Mouse (Mus musculus) hindbrain, postnatal 0 days (tissue): Measurements from ENCODE around the gene Wfdc15a. TPM values are rescaled to one million over a fixed set of nuclear protein-coding genes. Genes with fewer than 3 reads are reported as not detected.

Experiments used
- ATAC-seq: fragments of 200-750 bp; cut with Nextera tagmentation; 2 replicates; pipeline ENCODE4 v1.8.0; 2017; ENCODE audit warnings: mild to moderate bottlenecking, moderate TSS enrichment, moderate library complexity
- DNase-seq: peaks from one replicate; pipeline ENCODE4 v3.0.0-alpha.2; 2015; ENCODE audit warnings: low spot score
- H3K27ac ChIP-seq: fragments of 300-500 bp; sonication (generic); 2 replicates; pipeline ENCODE4 v1.5.1; 2014; ENCODE audit warnings: mild to moderate bottlenecking
- H3K27me3 ChIP-seq: fragments of 300-500 bp; sonication (generic); 2 replicates; pipeline ENCODE4 v1.6.1; 2014; ENCODE audit warnings: low read length, mixed read lengths; ENCODE audit not compliant: insufficient read depth
- H3K36me3 ChIP-seq: fragments of 300-500 bp; sonication (generic); 2 replicates; pipeline ENCODE4 v1.6.1; 2014; ENCODE audit warnings: low read length, mixed read lengths; ENCODE audit not compliant: insufficient read depth
- H3K4me1 ChIP-seq: fragments of 300-500 bp; sonication (generic); 2 replicates; pipeline ENCODE4 v1.6.1; 2014; ENCODE audit warnings: antibody characterized with exemption, low read length, mixed read lengths; ENCODE audit not compliant: insufficient read depth
- H3K4me2 ChIP-seq: fragments of 300-500 bp; sonication (generic); 2 replicates; pipeline ENCODE4 v1.6.1; 2014; ENCODE audit warnings: low read depth, mild to moderate bottlenecking, low read length, moderate library complexity, mixed read lengths
- H3K4me3 ChIP-seq: fragments of 300-500 bp; sonication (generic); 2 replicates; pipeline ENCODE4 v1.5.1; 2014; ENCODE audit warnings: low read length
- H3K9ac ChIP-seq: fragments of 300-500 bp; sonication (generic); replicated peaks from 2 replicates; pipeline ENCODE4 v1.6.1; 2014; ENCODE audit warnings: mild to moderate bottlenecking, low read length, moderate library complexity, mixed read lengths
- H3K9me3 ChIP-seq: fragments of 300-500 bp; sonication (generic); 2 replicates; pipeline ENCODE4 v1.6.1; 2016; ENCODE audit warnings: low read length, mixed read lengths
- CTCF ChIP-seq: IDR thresholded peaks from 2 replicates; pipeline ENCODE4 v1.5.1; 2016; ENCODE audit warnings: antibody characterized with exemption, control low read depth, low read depth
- WGBS: fragments of 180-500 bp; shearing (Covaris S2); extraction: QIAGEN DNeasy Blood & Tissue Kit; methylation state at CpG from one replicate; pipeline ENCODE4 v1.1.7; 2014; 5-methylcytosine and 5-hydroxymethylcytosine counted together
- polyA plus RNA-seq: library from polyadenylated mRNA; unstranded; fragments of >200 nt; fragmentation: Nextera tagmentation; extraction: Ambion mirVana; gene quantifications from 2 replicates; pipeline ENCODE4 v1.2.1, GENCODE M21; 2015
- total RNA-seq: library from RNA; depleted of rRNA; stranded (reverse); fragments of >200 nt; gene quantifications from 2 replicates; pipeline ENCODE4 v1.2.3, GENCODE M21; 2014

Gene Wfdc15a
- total and polyA plus RNA-seq, 2 experiments from 2014 or later, result not detected

DNA sequence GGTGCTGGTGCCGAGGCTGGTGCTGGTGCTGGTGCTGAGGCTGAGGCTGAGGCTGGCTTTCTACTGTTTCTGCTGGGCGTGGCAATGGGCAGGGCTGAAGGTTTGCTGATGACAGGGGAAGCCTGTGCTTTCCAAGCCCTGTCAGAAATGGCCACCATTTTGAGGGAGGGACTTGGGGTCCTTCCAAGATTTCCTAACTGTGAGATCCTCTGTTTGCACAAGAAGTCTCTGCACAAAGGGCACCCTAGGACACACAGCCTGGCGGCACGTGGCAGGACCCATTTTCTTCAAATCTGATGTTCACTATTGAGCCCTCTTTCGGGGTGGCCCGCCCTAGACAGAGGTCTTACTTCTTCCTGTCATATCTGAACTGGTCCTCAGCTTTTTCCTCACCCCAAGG, 9.4 kb downstream of the Wfdc15a start, which contains the start of gene Wfdc12:
Wfdc12 (minus strand) TSS at position 33 of the 400 bp plus-strand sequence.
- H3K27me3 ChIP-seq, result no peaks in the 10 kb centered on the region
- no peak for ATAC-seq
- no peak within 1 kb of the TSS for H3K9ac ChIP-seq
- no peak within 1 kb of the TSS for H3K27ac ChIP-seq
- 80% methylated on average over 6 of the region's 6 CpGs for WGBS
- no peak for DNase-seq
- no peak within 1 kb of the TSS for H3K4me2 ChIP-seq
- no peaks in the 10 kb centered on the region for H3K4me1 ChIP-seq
- no peaks in the 10 kb centered on the region for H3K36me3 ChIP-seq
- H3K9me3 ChIP-seq, result no peaks in the 10 kb centered on the region
- no peak for TF ChIP-seq CTCF
- no peak within 1 kb of the TSS for H3K4me3 ChIP-seq

DNA sequence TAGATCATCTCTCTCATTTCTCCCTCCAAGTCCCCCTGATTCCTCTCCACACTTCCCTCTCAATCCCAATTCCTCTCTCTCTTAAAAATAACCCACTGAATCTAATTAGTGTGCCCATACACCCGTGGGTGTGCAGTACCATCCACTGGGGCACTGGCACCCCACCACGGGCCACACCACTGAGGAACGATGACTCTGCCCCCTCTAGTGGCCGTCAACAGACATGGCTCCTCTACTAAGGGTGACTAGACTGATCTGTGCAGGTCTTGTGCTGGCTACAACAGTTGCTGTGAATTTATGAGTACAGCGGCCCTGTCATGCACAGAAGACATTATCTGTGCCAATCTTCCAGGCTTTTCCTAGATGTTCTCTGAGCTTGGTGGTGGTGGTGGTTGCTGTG, 11.2 kb downstream of the Wfdc15a start:
- DNase-seq, result no peak
- H3K27ac ChIP-seq, result no peak overlapping the region
- ATAC-seq, result no peak
- no peaks in the 10 kb centered on the region for H3K4me1 ChIP-seq
- 30% methylated on average over 5 of the region's 5 CpGs for WGBS
- H3K36me3 ChIP-seq, result no peaks in the 10 kb centered on the region
- H3K4me2 ChIP-seq, result no peak overlapping the region
- no peaks in the 10 kb centered on the region for H3K9me3 ChIP-seq
- H3K27me3 ChIP-seq, result no peaks in the 10 kb centered on the region
- TF ChIP-seq CTCF, result peak; percentile 65
- H3K9ac ChIP-seq, result no peak overlapping the region
- H3K4me3 ChIP-seq, result no peak overlapping the region

DNA sequence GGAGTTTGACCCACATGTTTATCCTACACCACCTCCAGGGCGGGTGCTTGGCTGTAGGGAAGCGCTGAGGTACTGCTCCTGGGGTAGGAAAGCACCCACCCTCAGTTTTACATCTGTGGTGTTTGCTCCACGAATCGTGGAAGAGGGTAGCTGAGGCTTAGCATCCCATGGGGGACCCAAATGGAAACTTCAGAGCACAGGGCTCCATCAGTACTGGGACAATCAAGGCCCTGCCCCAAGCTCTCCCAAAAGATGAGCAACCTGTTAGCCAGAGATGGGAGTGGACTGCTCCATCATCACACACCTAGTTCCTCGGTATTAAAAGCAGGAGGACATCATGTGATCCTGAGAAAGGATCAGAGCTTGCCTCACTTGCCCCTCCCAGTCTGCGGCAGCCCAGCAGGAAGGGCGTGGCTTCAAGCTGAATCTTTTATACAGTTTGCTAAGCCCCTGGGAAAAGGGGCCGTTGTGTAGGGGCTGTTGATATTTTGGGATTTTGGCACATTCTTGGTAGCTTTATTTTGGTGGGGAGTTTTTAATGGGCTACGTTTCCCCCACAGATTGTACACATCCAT, 15.7 kb downstream of the Wfdc15a start:
- 45% methylated on average over 9 of the region's 9 CpGs for WGBS
- no peaks in the 10 kb centered on the region for H3K36me3 ChIP-seq
- no peaks in the 10 kb centered on the region for H3K27me3 ChIP-seq
- DNase-seq (no peak), ATAC-seq (no peak)
- no peaks in the 10 kb centered on the region for H3K9me3 ChIP-seq
- H3K4me2 ChIP-seq, result no peak overlapping the region
- TF ChIP-seq CTCF, result no peak
- no peak overlapping the region for H3K27ac ChIP-seq
- no peak overlapping the region for H3K4me3 ChIP-seq
- H3K4me1 ChIP-seq, result no peaks in the 10 kb centered on the region
- no peak overlapping the region for H3K9ac ChIP-seq

DNA sequence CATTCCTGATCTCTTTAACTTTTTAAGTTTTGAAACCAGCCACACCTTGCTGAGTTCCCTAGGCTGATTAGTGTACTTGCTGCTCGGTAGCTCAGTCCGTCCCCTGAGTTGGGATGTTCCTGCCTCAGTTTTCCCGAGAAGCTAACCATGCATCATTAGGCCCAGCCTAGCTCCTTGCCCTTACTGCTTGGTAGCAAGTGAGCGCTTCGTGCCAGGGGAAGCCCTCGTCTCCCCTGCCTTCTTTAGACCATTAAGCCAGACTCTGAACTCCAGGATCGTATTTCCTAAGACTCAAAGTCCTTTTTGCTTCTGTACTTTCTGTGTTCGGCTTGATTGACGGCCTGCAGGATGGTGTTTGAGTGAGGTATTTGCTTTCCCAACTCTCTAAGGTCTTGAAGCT, 16.6 kb downstream of the Wfdc15a start:
- Histone ChIP-seq H3K27me3 (no peaks in the 10 kb centered on the region), H3K27ac (no peak overlapping the region), H3K36me3 (no peaks in the 10 kb centered on the region), H3K4me3 (no peak overlapping the region), H3K9me3 (no peaks in the 10 kb centered on the region), H3K4me2 (no peak overlapping the region), H3K9ac (no peak overlapping the region), H3K4me1 (no peaks in the 10 kb centered on the region)
- DNase-seq, result no peak
- no peak for ATAC-seq
- WGBS, result 72% methylated on average over 9 of the region's 9 CpGs
- TF ChIP-seq CTCF, result no peak

DNA sequence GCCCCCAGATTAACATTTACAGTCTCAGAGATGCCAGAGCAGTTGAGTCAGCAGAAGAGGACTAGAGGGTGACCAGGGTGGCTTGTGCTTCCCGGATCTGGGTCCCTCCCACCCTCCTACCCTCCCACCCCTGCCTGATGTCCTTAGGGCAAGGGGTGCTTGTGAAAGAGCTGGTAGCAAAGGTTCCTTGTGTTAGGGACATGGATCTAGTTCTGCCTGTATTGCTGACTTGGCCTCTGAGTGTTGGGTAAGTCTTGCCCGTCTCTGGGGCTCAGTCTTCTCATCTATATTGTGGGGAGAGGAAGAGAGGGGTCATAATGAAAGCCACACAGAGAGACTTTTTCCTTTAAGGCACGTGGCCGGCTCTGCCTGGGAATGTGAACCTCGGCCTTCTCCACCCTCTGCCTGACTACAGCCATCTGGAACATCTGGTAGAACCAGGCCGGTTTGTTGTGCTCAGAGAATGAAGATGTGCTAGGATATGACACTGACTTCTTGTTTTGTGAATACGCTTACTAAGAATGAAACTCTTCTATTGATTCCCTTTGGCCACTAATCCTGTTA, 17.2 kb downstream of the Wfdc15a start, which contains the start of gene Wfdc5:
Wfdc5 (minus strand) TSS at position 51 of the 564 bp plus-strand sequence.
- Histone ChIP-seq H3K27ac (no peak within 1 kb of the TSS), H3K4me3 (no peak within 1 kb of the TSS), H3K9ac (no peak within 1 kb of the TSS), H3K4me2 (no peak within 1 kb of the TSS), H3K9me3 (no peaks in the 10 kb centered on the region), H3K27me3 (no peaks in the 10 kb centered on the region), H3K36me3 (no peaks in the 10 kb centered on the region), H3K4me1 (no peaks in the 10 kb centered on the region)
- no peak for TF ChIP-seq CTCF
- WGBS, result 87% methylated on average over 7 of the region's 7 CpGs
- DNase-seq (no peak), ATAC-seq (no peak)

DNA sequence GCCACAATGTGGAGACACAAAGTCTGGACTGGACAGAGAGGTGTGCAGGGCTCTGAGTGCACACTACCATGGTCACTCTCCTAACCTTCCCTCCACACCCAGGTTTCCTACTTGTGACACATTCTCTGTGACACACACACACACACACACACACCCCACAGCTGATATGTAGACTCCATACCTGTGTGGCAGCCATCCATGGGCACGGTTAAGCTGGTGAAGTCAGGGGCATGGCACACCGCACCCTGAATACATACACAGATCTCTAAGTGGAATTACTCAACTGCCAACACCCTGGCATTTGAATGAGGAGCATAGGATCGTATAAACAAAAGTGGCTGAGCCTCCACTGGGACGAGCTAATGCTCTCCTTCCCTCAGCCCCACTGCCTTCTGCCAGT, 19.2 kb downstream of the Wfdc15a start:
- WGBS, result 90% methylated on average over 4 of the region's 4 CpGs
- Histone ChIP-seq H3K27me3 (no peaks in the 10 kb centered on the region), H3K4me3 (no peak overlapping the region), H3K9me3 (no peaks in the 10 kb centered on the region), H3K27ac (no peak overlapping the region), H3K4me1 (no peaks in the 10 kb centered on the region), H3K36me3 (no peaks in the 10 kb centered on the region), H3K4me2 (no peak overlapping the region), H3K9ac (no peak overlapping the region)
- ATAC-seq, result no peak
- no peak for TF ChIP-seq CTCF
- no peak for DNase-seq

DNA sequence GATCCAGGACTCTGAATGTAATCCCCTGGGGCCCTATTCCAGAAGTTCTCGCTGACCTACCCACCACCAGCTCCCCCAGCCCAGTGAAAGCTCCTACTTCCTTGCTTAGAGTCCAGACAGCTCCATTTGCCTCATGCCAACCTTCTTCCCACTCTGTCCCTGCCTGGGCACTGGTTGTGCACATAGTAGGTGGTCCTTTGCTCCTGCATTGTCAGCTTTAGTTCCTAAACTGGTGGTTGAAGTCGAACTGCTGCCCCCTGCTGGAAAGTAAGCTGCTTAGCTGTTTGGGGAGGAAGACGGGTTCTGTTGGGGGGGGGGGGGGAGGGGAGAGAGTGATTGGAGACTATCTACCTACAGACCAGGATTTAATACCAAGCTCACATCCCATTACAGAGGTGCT, 19.8 kb downstream of the Wfdc15a start:
- Histone ChIP-seq H3K9ac (no peak overlapping the region), H3K4me1 (no peaks in the 10 kb centered on the region), H3K4me2 (no peak overlapping the region), H3K9me3 (no peaks in the 10 kb centered on the region), H3K36me3 (no peaks in the 10 kb centered on the region), H3K27me3 (no peaks in the 10 kb centered on the region), H3K27ac (no peak overlapping the region), H3K4me3 (no peak overlapping the region)
- TF ChIP-seq CTCF, result peak; percentile 54
- 54% methylated on average over 3 of the region's 3 CpGs for WGBS
- DNase-seq (peak; percentile 36), ATAC-seq (no peak)
